8 mouse cellular contexts compared by ENCODE assay signal in the genomic region with DNA sequence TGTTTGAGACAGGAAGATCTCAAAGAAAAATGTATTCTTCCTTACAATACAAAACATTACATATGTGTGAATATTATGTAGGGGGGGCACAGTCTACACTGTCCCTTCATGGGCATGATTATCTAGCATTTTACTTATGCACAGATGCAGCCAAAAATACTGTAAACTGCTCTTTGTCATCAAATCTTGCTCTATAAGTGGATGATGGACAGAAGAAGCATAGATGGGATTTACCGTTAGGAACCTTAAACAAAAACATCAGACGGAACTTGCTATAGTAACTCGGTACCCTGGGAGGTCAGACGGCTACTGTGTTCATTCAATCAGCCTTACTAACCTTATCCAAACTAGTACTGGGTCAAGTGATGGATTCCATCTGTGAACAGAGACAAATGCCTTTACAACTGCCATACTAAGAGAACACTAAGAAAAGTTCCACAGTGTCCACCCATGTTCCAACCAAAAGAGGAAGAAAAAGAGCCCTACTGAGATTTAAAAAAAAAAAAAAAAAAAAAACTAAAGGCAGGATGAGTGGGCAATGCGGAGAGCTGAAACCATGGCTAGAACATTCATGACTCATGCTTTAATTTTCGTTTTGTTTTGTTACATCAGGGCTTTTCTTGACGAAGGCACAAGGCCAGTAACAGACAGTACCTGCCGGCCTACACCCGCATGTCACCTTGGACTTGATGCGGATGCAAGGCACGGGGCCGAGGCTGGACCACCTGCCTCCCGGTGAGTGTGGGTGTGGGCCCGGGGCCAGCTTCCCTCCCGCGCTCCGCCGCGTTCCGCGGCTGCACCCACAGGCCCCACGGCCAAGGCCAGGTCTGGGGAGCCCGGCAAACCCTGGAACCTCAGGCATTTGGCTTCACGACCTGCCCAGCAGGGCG. TPM values are rescaled to one million over a fixed set of nuclear protein-coding genes. Genes with fewer than 3 reads are reported as not detected.
A peak's percentile ranks its signal among the peaks of the same experiment; 100 is the strongest.
DNase-seq lines count a peak whose midpoint lies in the region; ATAC-seq and TF ChIP-seq lines count a peak whose summit lies in the region.

No protein-coding gene starts in this region.

- peak; percentile 7 to 10 for DNase-seq in B cell, adult 2 months
- DNase-seq in forebrain, embryonic 11.5 days (ENCODE audit: low spot score): no peak
- peak in 1 of 3 experiments; percentile 31 for DNase-seq in liver, embryonic 14.5 days (ENCODE audit: low read depth in 3 of 3, low spot score in 3 of 3)
- no peak for DNase-seq in stomach, postnatal 0 days (ENCODE audit: low spot score)
- no peak for DNase-seq in thymus, postnatal 14 days
- no peak for DNase-seq in urinary bladder, postnatal 4 days (ENCODE audit: low spot score in 2 of 2)

- 0 out of 2 replicates have a peak, but pooled peaks cover 2% of the 10 kb centered on the region for H3K9me3 ChIP-seq in erythroblast, embryonic 14.5 days (ENCODE audit: control insufficient read depth, low read length)
- H3K9me3 ChIP-seq in forebrain, embryonic 11.5 days (ENCODE audit: control insufficient read depth, low read length): no peaks in the 10 kb centered on the region
- no peaks in the 10 kb centered on the region for H3K9me3 ChIP-seq in liver, embryonic 14.5 days (ENCODE audit: control insufficient read depth, low read length)
- H3K9me3 ChIP-seq in stomach, postnatal 0 days (ENCODE audit: control insufficient read depth, low read length): no peaks in the 10 kb centered on the region

- under 1% methylated on average over 25 of the region's 25 CpGs for WGBS in forebrain, embryonic 11.5 days
- WGBS in liver, embryonic 14.5 days (ENCODE audit: insufficient replicate concordance): 2% methylated on average over 25 of the region's 25 CpGs
- WGBS in stomach, postnatal 0 days: under 1% methylated on average over 24 of the region's 25 CpGs

- peak overlapping the region; percentile 84 for H3K4me3 ChIP-seq in erythroblast, embryonic 14.5 days (replicated peaks)
- peak overlapping the region; percentile 58 for H3K4me3 ChIP-seq in forebrain, embryonic 11.5 days (ENCODE audit: low read depth, low read length)
- H3K4me3 ChIP-seq in liver, embryonic 14.5 days (ENCODE audit: insufficient read depth in 1 of 2, low read depth in 2 of 2, low read length in 2 of 2): peak overlapping the region; percentile 86 to 90
- H3K4me3 ChIP-seq in stomach, postnatal 0 days (ENCODE audit: low read depth, low read length): peak overlapping the region; percentile 95

- H3K4me1 ChIP-seq in erythroblast, embryonic 14.5 days (ENCODE audit: control insufficient read depth): peaks cover 21% of the 10 kb centered on the region
- peaks cover 4% of the 10 kb centered on the region; the same call in 1 of the 2 replicates for H3K4me1 ChIP-seq in forebrain, embryonic 11.5 days (replicated peaks; ENCODE audit: control insufficient read depth, insufficient read depth, low read length)
- peaks cover 7 to 10% of the 10 kb centered on the region in 2 experiments; a peak in 3 of 4 replicates for H3K4me1 ChIP-seq in liver, embryonic 14.5 days (replicated peaks; ENCODE audit: control insufficient read depth in 2 of 2, insufficient read depth in 2 of 2, low read length in 1 of 2)
- peaks cover 2% of the 10 kb centered on the region for H3K4me1 ChIP-seq in stomach, postnatal 0 days (replicated peaks; ENCODE audit: control insufficient read depth, insufficient read depth)

- TF ChIP-seq CTCF in liver, embryonic 14.5 days (IDR thresholded peaks at IDR 0.05; ENCODE audit: low read depth): no peak
- TF ChIP-seq CTCF in stomach, postnatal 0 days (IDR thresholded peaks at IDR 0.05; ENCODE audit: low read depth): no peak

- no peaks in the 10 kb centered on the region for H3K36me3 ChIP-seq in erythroblast, embryonic 14.5 days (ENCODE audit: control insufficient read depth)
- no peaks in the 10 kb centered on the region for H3K36me3 ChIP-seq in forebrain, embryonic 11.5 days (ENCODE audit: control insufficient read depth, insufficient read depth, low read length)
- H3K36me3 ChIP-seq in liver, embryonic 14.5 days (replicated peaks; ENCODE audit: control insufficient read depth, insufficient read depth, low read depth): no peaks in the 10 kb centered on the region
- 0 out of 2 replicates have a peak, but pooled peaks cover under 1% of the 10 kb centered on the region for H3K36me3 ChIP-seq in stomach, postnatal 0 days (ENCODE audit: control insufficient read depth, insufficient read depth, low read length)

- H3K4me2 ChIP-seq in forebrain, embryonic 11.5 days (ENCODE audit: low read depth, low read length, severe bottlenecking): peak overlapping the region; percentile 60
- H3K4me2 ChIP-seq in liver, embryonic 14.5 days (ENCODE audit: low read depth): peak overlapping the region; percentile 89
- H3K4me2 ChIP-seq in stomach, postnatal 0 days (replicated peaks; ENCODE audit: low read depth): peak overlapping the region; percentile 53

- H3K27me3 ChIP-seq in erythroblast, embryonic 14.5 days (ENCODE audit: control insufficient read depth): no peaks in the 10 kb centered on the region
- H3K27me3 ChIP-seq in forebrain, embryonic 11.5 days (ENCODE audit: control insufficient read depth, insufficient read depth, low read length): no peaks in the 10 kb centered on the region
- no peaks in the 10 kb centered on the region for H3K27me3 ChIP-seq in liver, embryonic 14.5 days (ENCODE audit: control insufficient read depth, insufficient read depth, low read length)
- no peaks in the 10 kb centered on the region for H3K27me3 ChIP-seq in stomach, postnatal 0 days (ENCODE audit: control insufficient read depth, insufficient read depth, low read length)

- no peak for TF ChIP-seq EP300 in liver, embryonic 14.5 days (IDR thresholded peaks at IDR 0.05; ENCODE audit: low read depth)
- TF ChIP-seq EP300 in stomach, postnatal 0 days (optimal IDR thresholded peaks at IDR 0.05): no peak

- peak overlapping the region; percentile 80 for H3K9ac ChIP-seq in forebrain, embryonic 11.5 days (ENCODE audit: low read length)
- peak overlapping the region; percentile 90 for H3K9ac ChIP-seq in liver, embryonic 14.5 days (replicated peaks)
- peak overlapping the region; percentile 90 for H3K9ac ChIP-seq in stomach, postnatal 0 days (ENCODE audit: low read length)

- H3K27ac ChIP-seq in forebrain, embryonic 11.5 days (ENCODE audit: low read depth, low read length): peak overlapping the region; percentile 10; the same call in 1 of the 2 replicates
- peak overlapping the region; percentile 36 for H3K27ac ChIP-seq in liver, embryonic 14.5 days
- H3K27ac ChIP-seq in stomach, postnatal 0 days (replicated peaks): peak overlapping the region; percentile 92

- no peak; the same call in 1 of the 2 replicates for ATAC-seq in erythroblast, adult 5-6 weeks (replicated peaks; ENCODE audit: low FRiP score, poor library complexity, severe bottlenecking)
- peak; percentile 85 for ATAC-seq in forebrain, embryonic 11.5 days (replicated peaks; ENCODE audit: low FRiP score)
- peak; percentile 57 for ATAC-seq in liver, embryonic 14.5 days (ENCODE audit: insufficient read depth)
- ATAC-seq in stomach, postnatal 0 days (ENCODE audit: low FRiP score, low TSS enrichment): no peak

RNA-seq across cellular contexts. Expression of a gene that starts 0.6 kb away (rescaled TPM):
- 0.05 and 0.08 TPM in 2 replicates for polyA plus RNA-seq in erythroblast, embryonic 14.5 days (2012)
- total RNA-seq in erythroblast, adult 5-6 weeks (2015; ENCODE audit: low replicate concordance): 8.6 and 13.0 TPM in 2 replicates
- 7.9 and 13.0 TPM in 2 replicates for total RNA-seq in erythroblast, adult 5-6 weeks (2017; ENCODE audit: low replicate concordance)
- polyA plus RNA-seq in forebrain, embryonic 11.5 days (2014; fragmentation: Nextera tagmentation; extraction: Ambion mirVana): 114 and 116 TPM in 2 replicates
- polyA plus RNA-seq in liver, embryonic 14.5 days (2012; rRNA removed): 9.5 and 12.0 TPM in 2 replicates
- polyA plus RNA-seq in liver, embryonic 14.5 days (2014; fragmentation: Nextera tagmentation; extraction: Ambion mirVana): 23.7 and 25.0 TPM in 2 replicates
- 58.7 and 63.0 TPM in 2 replicates for polyA plus RNA-seq in stomach, postnatal 0 days (2015; fragmentation: Nextera tagmentation; extraction: Ambion mirVana)

Comparison
In these comparisons a context has a peak if more than half of its experiments do, and no peak if none do; other contexts are left out.
1. ATAC-seq: peak in forebrain, embryonic 11.5 days (single experiment) and liver, embryonic 14.5 days (single experiment); none in erythroblast, adult 5-6 weeks (single experiment) and stomach, postnatal 0 days (single experiment).
2. DNase-seq: peak in B cell, adult 2 months (2 of 2); none in forebrain, embryonic 11.5 days (single experiment), stomach, postnatal 0 days (single experiment), thymus, postnatal 14 days (single experiment) and urinary bladder, postnatal 4 days (0 of 2).
3. H3K27ac ChIP-seq: peak in every context shown above with its lines; median percentile 92 in stomach, postnatal 0 days; 36 in liver, embryonic 14.5 days; 10 in forebrain, embryonic 11.5 days.
4. Peak in every context shown above with its lines, with median percentiles within 50 percentile points of each other: H3K4me3 ChIP-seq, H3K4me2 ChIP-seq and H3K9ac ChIP-seq.